Mouse (Mus musculus) bone marrow, adult 2 months (tissue): Measurements from ENCODE around the gene Ltb4r2.

Experiments used
- CTCF ChIP-seq: fragments of 200-500 bp; IDR thresholded peaks from 2 replicates; pipeline ENCODE4 v1.5.1; 2011; ENCODE audit warnings: low read length, control low read depth; ENCODE audit not compliant: control insufficient read depth, insufficient read depth
- POLR2A ChIP-seq: fragments of 200-500 bp; IDR thresholded peaks from 2 replicates; pipeline ENCODE4 v1.6.1; 2011; ENCODE audit warnings: low read depth, mild to moderate bottlenecking, control low read depth, low read length, borderline replicate concordance; ENCODE audit not compliant: control insufficient read depth

- TF ChIP-seq POLR2A (no peak), CTCF (no peak)
These were observed 15.5 kb downstream of the Ltb4r2 start for GRCm38 (mm10) chr14:55776711-55777110.
